Mouse (Mus musculus) myocyte (in vitro differentiated cells): ENCODE measurements around the gene Gm16451. TPM values are rescaled to one million over a fixed set of nuclear protein-coding genes. Genes with fewer than 3 reads are reported as not detected.
"Not testable (repeated sequence)": the region's sequence is repeated elsewhere in the genome, so short reads cannot be mapped to it uniquely, and the experiment has no call there.

Experiments
- H3K27me3 ChIP-seq: one replicate; pipeline ENCODE4 v1.6.1; 2011; ENCODE audit not compliant: control insufficient read depth, insufficient read depth, insufficient read length
- H3K36me3 ChIP-seq: one replicate; pipeline ENCODE4 v1.6.1; 2011; ENCODE audit not compliant: control insufficient read depth, insufficient read depth
- H3K4me2 ChIP-seq: one replicate; pipeline ENCODE4 v1.6.1; 2011; ENCODE audit warnings: low read depth, control low read depth
- H3K4me3 ChIP-seq: one replicate; pipeline ENCODE4 v1.5.1; 2011; ENCODE audit warnings: mild to moderate bottlenecking, control low read depth, moderate library complexity
- H3K79me2 ChIP-seq: one replicate; pipeline ENCODE4 v1.6.1; 2011; ENCODE audit not compliant: control insufficient read depth, insufficient read depth
- H3ac ChIP-seq: one replicate; pipeline ENCODE4 v1.6.1; 2011; ENCODE audit not compliant: control insufficient read depth, insufficient read length
- polyA plus RNA-seq: library from polyadenylated mRNA; unstranded; fragments of >200 nt; fragmentation: generic; extraction: Trizol; gene quantifications from one replicate; pipeline ENCODE4 v1.2.1, GENCODE M21; 2012; ENCODE audit warnings: missing spikeins

The Gm16451 gene
- not detected for polyA plus RNA-seq

DNA sequence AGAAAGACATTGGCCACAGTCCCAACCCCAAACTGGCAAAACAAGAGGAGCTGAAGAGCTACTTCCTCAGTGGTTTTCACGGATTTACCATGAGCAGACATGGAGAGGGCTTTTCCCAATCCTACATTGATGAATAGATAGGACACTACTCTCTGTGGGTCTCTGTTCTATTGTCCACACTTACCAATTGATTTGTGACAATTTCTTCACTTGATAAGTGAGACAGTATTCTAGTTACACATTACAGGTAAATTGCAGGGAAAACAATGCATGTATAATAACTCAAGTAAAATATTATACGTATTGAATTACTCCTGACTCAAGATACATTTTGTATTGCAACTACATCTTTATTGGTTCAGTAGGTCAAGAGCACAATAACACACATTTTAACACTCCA, at the start of gene Gm16451:
Gm16451 (minus strand) TSS at position 101 of the 400 bp plus-strand sequence.
- not testable (repeated sequence) for H3K4me3 ChIP-seq, H3K4me2 ChIP-seq, H3K79me2 ChIP-seq, H3ac ChIP-seq, H3K36me3 ChIP-seq, H3K27me3 ChIP-seq

GRCm38 (mm10) chr7:22163935-22164334, 45.9 kb upstream of the Gm16451 start, which contains the start of gene Vmn1r142:
Gene Vmn1r142, minus strand, starts transcription at chr7:22164035.
- H3K36me3 ChIP-seq, H3K4me3 ChIP-seq, H3K4me2 ChIP-seq, H3K27me3 ChIP-seq, H3ac ChIP-seq, H3K79me2 ChIP-seq: not testable (repeated sequence)

DNA sequence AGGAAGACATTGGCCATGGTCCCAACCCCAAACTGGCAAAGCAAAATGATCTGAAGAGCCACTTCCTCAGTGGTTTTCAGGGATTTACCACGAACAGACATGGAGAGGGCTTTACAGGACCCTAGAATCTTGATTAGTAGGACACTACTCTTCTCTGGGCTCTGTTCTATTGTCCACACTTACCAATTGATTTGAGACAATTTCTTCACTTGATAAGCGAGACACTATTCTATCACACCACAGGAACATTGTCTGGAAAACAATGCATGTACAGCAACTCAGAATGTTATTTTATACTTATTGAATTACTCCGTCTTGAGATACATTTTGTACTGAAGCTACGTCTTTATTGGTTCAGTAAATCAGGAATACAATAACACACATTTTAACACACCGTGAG, 16.6 kb upstream of the Gm16451 start, which contains the start of gene Gm10666:
Gm10666 (minus strand) TSS at position 101 of the 400 bp plus-strand sequence.
- not testable (repeated sequence) for H3K27me3 ChIP-seq

DNA sequence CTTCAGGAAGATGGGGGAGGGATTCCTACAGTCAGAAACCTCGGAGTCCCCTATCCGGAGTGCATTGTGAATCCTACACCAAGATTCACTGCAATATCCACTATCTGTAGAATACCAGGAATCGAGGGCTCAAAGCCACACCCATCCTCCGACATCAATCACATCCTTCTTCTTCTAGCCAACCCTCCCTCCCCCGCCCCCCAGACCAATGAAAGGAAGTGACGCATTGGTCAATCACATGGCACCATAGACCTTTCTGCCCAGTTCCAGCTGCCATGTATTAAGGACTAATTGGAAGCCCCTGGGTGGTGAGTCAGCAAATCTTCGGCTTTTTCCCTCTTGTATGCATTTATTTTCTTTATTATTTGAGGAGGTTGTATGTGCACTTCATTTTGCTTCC, 49.3 kb downstream of the Gm16451 start, which contains the start of gene Vmn1r139:
Vmn1r139 (plus strand) TSS at position 301 of the 400 bp plus-strand sequence.
- H3ac ChIP-seq, H3K27me3 ChIP-seq, H3K36me3 ChIP-seq, H3K4me3 ChIP-seq, H3K79me2 ChIP-seq, H3K4me2 ChIP-seq: not testable (repeated sequence)

More for the DNA sequence above, 16.6 kb upstream of the Gm16451 start, which contains the start of gene Gm10666:
- not testable (repeated sequence) for H3K79me2 ChIP-seq, H3K4me2 ChIP-seq, H3ac ChIP-seq, H3K36me3 ChIP-seq, H3K4me3 ChIP-seq

Other genes with a start within 250 kb of the Gm16451 start
- gene Gm5891, start 197.0 kb downstream of the Gm16451 start, polyA plus RNA-seq, result not detected
- not detected for gene Vmn1r137, start 123.7 kb downstream of the Gm16451 start, polyA plus RNA-seq
- not detected for gene Vmn1r138, start 89.3 kb downstream of the Gm16451 start, polyA plus RNA-seq
- not detected for gene Gm6176, start 61.9 kb downstream of the Gm16451 start, polyA plus RNA-seq
- not detected for gene Vmn1r139, start 49.2 kb downstream of the Gm16451 start, polyA plus RNA-seq
- gene Gm10666, start 16.5 kb upstream of the Gm16451 start, polyA plus RNA-seq, result not detected
- not detected for gene Vmn1r142, start 45.8 kb upstream of the Gm16451 start, polyA plus RNA-seq
- gene Vmn1r143, start 71.1 kb upstream of the Gm16451 start, polyA plus RNA-seq, result not detected
- gene Gm8653, start 83.0 kb upstream of the Gm16451 start, polyA plus RNA-seq, result not detected
- not detected for gene Gm8453, start 111.2 kb upstream of the Gm16451 start, polyA plus RNA-seq
- not detected for gene Gm4187, start 211.5 kb upstream of the Gm16451 start, polyA plus RNA-seq